Mouse (Mus musculus): Measurements from ENCODE around the gene Lrrc10b. TPM values are rescaled to one million over a fixed set of nuclear protein-coding genes. Genes with fewer than 3 reads are reported as not detected.

Gene Lrrc10b
- polyA plus RNA-seq, 1 experiment from 2014 or later, result 0.67 TPM

DNA sequence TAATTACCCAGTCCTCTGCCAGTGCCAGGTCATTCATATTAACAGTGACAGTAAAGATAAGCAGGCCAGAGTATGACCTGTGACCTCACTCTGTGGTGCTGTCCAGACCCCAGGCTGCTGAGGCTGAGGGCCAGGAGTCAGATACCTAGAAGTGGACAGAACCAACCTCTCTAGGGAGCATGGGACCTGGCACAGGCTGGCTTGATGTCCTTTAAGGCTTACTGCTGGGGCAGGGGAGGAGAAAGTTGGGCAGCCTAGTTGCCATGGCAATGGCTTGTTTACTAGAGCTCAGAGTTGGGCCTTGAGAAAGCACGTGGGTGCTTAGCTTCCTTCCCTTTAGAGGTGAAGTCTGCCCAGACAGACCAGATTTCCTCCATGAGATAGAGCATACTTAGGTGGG, 20.5 kb downstream of the Lrrc10b start:
- H3K4me2 ChIP-seq, result no peak overlapping the region
- H3K9ac ChIP-seq, result no peak overlapping the region
- no peak for ATAC-seq (ENCODE audit: low read depth)
- H3K9me3 ChIP-seq, result no peaks in the 10 kb centered on the region
- no peak overlapping the region for H3K4me3 ChIP-seq
- no peaks in the 10 kb centered on the region for H3K4me1 ChIP-seq (replicated peaks)
- no peaks in the 10 kb centered on the region for H3K27me3 ChIP-seq
- WGBS, result 45% methylated on average over 1 of the region's 1 CpGs
- H3K36me3 ChIP-seq, result peaks cover 21% of the 10 kb centered on the region
- no peak overlapping the region for H3K27ac ChIP-seq (replicated peaks)

DNA sequence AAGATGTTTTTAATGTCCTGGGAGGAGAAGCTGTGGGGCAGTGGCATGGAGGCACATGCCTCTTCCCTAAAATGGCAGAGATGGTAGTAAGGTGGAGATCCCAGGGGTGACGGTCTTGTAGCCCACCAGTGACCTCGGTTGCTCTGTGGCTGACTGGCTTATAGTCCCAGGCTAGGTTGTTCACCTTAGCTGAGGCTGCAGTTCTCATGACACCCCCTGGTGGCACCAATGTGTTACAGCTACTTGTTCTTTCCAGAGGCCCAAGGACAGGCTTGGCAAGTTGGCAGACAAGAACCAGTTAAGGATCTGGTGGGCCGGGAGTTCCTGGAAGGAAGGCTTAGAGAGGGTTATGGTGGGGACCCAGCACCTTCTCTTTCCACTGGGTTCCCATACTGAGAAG, 21.4 kb downstream of the Lrrc10b start:
- WGBS, result 32% methylated on average over 3 of the region's 3 CpGs
- no peaks in the 10 kb centered on the region for H3K9me3 ChIP-seq
- no peaks in the 10 kb centered on the region for H3K4me1 ChIP-seq (replicated peaks)
- H3K4me3 ChIP-seq, result no peak overlapping the region
- H3K36me3 ChIP-seq, result peaks cover 19% of the 10 kb centered on the region
- ATAC-seq (ENCODE audit: low read depth), result peak; percentile 32; the same call in 1 of the 2 replicates
- no peak overlapping the region for H3K4me2 ChIP-seq
- H3K27me3 ChIP-seq, result no peaks in the 10 kb centered on the region
- no peak overlapping the region for H3K27ac ChIP-seq (replicated peaks)
- H3K9ac ChIP-seq, result no peak overlapping the region

DNA sequence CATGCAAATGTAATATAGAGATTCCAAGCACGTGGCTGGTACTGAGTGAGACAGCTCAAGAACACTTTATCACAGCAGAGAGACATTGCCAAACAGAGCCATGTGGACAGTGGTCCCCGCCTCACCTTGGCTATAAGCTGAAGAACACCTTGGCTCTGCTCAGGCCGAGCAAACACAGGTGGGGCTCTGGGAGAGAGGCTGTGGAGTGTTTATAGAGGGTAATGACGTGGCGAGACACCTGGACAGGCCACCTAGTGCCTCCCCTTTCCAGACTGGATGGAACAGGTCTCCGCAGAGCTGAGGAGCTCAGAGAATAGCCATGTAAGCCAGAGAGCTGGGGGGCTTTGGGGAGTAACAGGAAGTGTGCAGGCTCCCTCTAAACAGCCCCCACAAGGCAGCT, 22.3 kb downstream of the Lrrc10b start:
- Histone ChIP-seq H3K27me3 (no peaks in the 10 kb centered on the region), H3K9ac (no peak overlapping the region), H3K36me3 (peaks cover 9% of the 10 kb centered on the region), H3K9me3 (no peaks in the 10 kb centered on the region), H3K27ac (replicated peaks) (no peak overlapping the region), H3K4me2 (no peak overlapping the region), H3K4me1 (replicated peaks) (peaks cover 7% of the 10 kb centered on the region), H3K4me3 (no peak overlapping the region)
- ATAC-seq (ENCODE audit: low read depth), result no peak
- WGBS, result 72% methylated on average over 6 of the region's 6 CpGs

DNA sequence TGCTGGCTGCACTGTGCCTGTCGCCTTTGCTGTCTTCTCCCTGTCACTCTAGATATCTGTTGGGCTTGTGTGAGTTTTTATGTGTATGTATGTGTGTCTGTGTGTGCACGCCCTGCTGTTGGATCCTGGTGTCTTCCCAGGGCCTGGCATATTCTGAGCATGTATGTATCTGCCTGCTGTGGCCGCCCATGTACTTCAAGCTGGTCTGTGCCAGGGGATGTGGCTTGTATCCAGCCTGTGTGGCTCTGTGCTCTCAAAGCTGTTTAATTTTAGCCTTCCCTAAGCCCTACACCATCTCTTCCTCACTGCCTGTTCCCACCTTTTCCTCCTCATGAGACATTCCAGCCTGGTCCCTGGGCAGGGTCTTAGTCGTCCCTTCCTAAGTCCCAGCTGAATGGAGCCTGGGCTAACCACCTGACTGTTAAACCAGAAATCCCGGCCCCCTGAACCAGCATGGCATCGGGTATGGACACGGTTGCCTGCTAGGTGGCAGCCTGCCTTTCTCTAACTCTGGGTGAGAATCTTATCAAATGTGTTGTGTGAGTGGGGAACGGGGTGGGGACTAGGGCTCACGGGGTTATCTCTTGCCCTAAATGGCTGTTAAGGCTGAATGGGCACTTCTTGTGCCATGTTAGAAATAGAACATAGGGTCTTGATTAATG, 23.3 kb downstream of the Lrrc10b start:
- 81% methylated on average over 9 of the region's 9 CpGs for WGBS
- ATAC-seq (ENCODE audit: low read depth), result no peak
- H3K9me3 ChIP-seq, result no peaks in the 10 kb centered on the region

DNA sequence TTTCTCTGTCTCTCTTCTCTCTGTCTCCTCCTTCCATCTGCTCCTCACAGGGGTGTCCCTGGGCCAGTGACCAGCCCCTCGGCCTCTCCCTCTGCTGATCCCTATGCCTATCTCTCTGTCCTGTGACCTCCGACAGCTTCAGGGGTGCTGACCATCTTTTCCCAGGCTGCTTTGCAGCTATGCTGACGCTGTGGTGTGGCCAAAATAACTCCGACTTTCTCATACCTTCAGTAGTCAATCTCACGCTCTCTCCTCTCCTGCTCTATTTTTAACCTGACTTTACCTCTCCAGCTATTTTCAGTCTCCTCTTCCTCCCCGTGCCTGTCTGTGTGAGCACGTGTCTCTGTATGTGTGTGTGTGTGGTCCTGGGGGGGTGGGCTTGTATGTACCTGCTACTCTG, 24.0 kb downstream of the Lrrc10b start:
- no peak for ATAC-seq (ENCODE audit: low read depth)
- Histone ChIP-seq H3K9me3 (no peaks in the 10 kb centered on the region), H3K36me3 (no peaks in the 10 kb centered on the region), H3K4me2 (no peak overlapping the region), H3K9ac (no peak overlapping the region), H3K27ac (replicated peaks) (no peak overlapping the region), H3K27me3 (peaks cover 4% of the 10 kb centered on the region), H3K4me1 (replicated peaks) (peaks cover 15% of the 10 kb centered on the region), H3K4me3 (no peak overlapping the region)
- WGBS, result 89% methylated on average over 7 of the region's 7 CpGs

More for the DNA sequence above, 23.3 kb downstream of the Lrrc10b start:
- Histone ChIP-seq H3K27me3 (peaks cover 4% of the 10 kb centered on the region), H3K4me2 (no peak overlapping the region), H3K27ac (replicated peaks) (no peak overlapping the region), H3K36me3 (peaks cover under 1% of the 10 kb centered on the region; the same call in 1 of the 2 replicates), H3K4me3 (no peak overlapping the region), H3K9ac (no peak overlapping the region), H3K4me1 (replicated peaks) (peaks cover 12% of the 10 kb centered on the region)

DNA sequence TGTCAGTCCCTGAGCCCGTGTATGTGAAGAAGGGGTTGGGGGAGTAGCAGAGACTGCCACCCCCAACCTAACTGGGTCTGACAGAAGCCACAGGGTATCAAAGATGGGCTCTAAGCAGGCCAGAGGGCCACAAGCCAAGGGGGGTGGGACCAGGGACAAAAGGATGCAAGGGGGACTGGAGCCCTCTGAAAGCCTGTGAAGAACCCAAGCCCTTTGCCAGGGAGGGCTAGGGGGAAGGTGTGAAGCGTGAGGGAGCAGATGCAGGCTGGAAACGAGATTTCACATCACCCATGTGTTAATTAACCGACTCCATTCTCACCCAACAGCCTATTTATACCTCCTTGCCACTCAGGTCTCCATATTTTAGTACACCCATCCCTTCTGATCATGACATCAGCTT, 25.4 kb downstream of the Lrrc10b start:
- peaks cover 4% of the 10 kb centered on the region for H3K27me3 ChIP-seq
- H3K4me3 ChIP-seq, result no peak overlapping the region
- no peak for ATAC-seq (ENCODE audit: low read depth)
- no peaks in the 10 kb centered on the region for H3K36me3 ChIP-seq
- 52% methylated on average over 4 of the region's 4 CpGs for WGBS
- H3K27ac ChIP-seq (replicated peaks), result no peak overlapping the region
- no peak overlapping the region for H3K9ac ChIP-seq
- no peak overlapping the region for H3K4me2 ChIP-seq
- no peaks in the 10 kb centered on the region for H3K9me3 ChIP-seq
- peaks cover 28% of the 10 kb centered on the region for H3K4me1 ChIP-seq (replicated peaks)

DNA sequence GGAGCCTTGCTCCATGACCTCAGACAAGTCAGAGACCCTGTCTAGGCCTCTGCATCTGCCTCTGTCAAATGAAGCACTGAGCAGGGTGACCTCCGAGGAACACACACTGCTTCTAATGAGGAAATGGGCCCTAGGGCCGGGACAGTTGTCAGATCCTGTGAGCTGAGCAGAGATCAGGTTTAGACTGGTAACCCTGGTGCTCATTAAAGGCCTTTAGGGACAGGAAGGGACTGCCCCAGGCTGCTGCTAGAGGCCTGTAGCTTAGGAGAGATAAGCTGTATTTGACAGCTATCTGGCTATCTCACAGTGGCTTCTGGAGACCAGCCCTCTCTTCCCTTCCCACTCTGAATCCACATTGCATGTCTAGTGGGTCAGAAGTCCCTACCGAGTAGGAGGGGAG, 25.9 kb downstream of the Lrrc10b start:
- Histone ChIP-seq H3K9ac (no peak overlapping the region), H3K9me3 (no peaks in the 10 kb centered on the region), H3K36me3 (no peaks in the 10 kb centered on the region), H3K4me3 (no peak overlapping the region), H3K27ac (replicated peaks) (no peak overlapping the region), H3K27me3 (peaks cover 4% of the 10 kb centered on the region), H3K4me2 (no peak overlapping the region), H3K4me1 (replicated peaks) (peaks cover 33% of the 10 kb centered on the region)
- ATAC-seq (ENCODE audit: low read depth), result no peak
- WGBS, result 62% methylated on average over 3 of the region's 3 CpGs

DNA sequence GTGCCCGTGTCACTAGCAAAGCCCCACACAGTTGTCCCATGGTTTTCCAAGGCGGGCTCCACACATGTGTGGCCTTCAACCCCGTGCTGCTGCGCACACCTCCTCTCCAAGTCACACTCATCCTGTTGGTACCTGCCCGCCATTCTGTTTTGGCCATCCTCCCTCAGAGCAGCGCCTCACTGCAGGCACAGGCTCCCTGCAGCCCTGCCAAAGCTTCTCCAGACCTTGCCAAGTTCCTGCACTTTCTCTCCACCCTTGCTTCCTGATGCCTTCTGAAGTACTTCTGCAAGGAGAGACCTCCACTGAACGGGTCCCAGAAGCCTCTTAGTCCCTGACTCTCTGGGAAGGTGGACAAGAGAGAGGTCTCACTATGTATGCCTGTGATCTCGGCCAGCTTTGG, 27.9 kb downstream of the Lrrc10b start:
- no peaks in the 10 kb centered on the region for H3K9me3 ChIP-seq
- H3K4me3 ChIP-seq, result no peak overlapping the region
- no peak overlapping the region for H3K27ac ChIP-seq (replicated peaks)
- H3K4me1 ChIP-seq (replicated peaks), result peaks cover 53% of the 10 kb centered on the region
- no peak overlapping the region for H3K4me2 ChIP-seq
- ATAC-seq (ENCODE audit: low read depth), result no peak
- 91% methylated on average over 8 of the region's 8 CpGs for WGBS
- no peaks in the 10 kb centered on the region for H3K36me3 ChIP-seq
- no peak overlapping the region for H3K9ac ChIP-seq
- peaks cover 4% of the 10 kb centered on the region for H3K27me3 ChIP-seq

DNA sequence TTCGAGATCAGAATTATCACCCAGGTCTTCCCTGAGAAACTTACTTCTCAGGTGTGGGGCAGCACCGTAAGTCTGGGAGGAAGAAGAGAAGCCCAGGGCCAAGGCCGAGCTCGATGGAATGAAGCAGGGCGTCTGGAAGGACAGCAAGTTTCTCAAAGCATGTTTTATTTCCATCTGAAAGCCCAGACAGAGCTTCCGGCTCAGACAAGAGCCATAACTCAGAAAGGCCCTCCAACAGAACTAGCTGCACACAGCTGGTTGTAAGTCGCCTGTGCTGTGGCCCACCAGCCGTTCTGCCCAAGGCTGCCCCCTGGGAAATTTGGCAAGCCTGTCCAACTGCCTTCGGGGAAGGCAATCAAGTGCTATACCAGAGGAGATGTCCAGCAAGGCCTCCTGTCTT, 29.8 kb downstream of the Lrrc10b start:
- Histone ChIP-seq H3K27me3 (peaks cover 18% of the 10 kb centered on the region), H3K9me3 (no peaks in the 10 kb centered on the region), H3K4me3 (no peak overlapping the region), H3K9ac (0 out of 2 replicates have a peak overlapping the region, but pooled peaks have one; percentile 22), H3K4me2 (no peak overlapping the region), H3K27ac (replicated peaks) (0 out of 2 replicates have a peak overlapping the region, but pooled peaks have one; percentile 4), H3K36me3 (no peaks in the 10 kb centered on the region), H3K4me1 (replicated peaks) (peaks cover 62% of the 10 kb centered on the region)
- 44% methylated on average over 9 of the region's 9 CpGs for WGBS
- ATAC-seq (ENCODE audit: low read depth), result no peak

DNA sequence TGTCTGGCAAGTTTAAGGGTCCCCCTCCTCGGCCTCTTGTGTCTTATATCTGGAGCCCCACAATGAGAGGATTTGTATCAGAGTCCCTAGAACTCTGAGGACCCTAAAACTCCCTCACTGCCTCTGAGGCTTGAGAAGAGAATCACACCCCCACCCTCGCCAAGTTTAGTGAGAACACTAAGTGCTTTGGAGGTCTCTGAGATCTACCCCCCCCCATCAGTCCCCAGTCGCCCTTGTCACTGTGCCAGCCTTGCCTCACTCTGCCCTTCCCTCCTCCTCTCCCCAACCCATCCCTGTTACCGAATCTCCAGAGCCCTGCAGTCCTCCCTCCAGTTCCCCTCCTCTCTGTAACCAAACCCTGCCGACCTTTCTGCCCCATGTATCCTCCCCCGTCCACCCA, 30.5 kb downstream of the Lrrc10b start:
- H3K4me1 ChIP-seq (replicated peaks), result peaks cover 68% of the 10 kb centered on the region
- ATAC-seq (ENCODE audit: low read depth), result no peak
- H3K4me3 ChIP-seq, result no peak overlapping the region
- peaks cover 18% of the 10 kb centered on the region for H3K27me3 ChIP-seq
- H3K36me3 ChIP-seq, result no peaks in the 10 kb centered on the region
- 0 out of 2 replicates have a peak overlapping the region, but pooled peaks have one; percentile 42 for H3K27ac ChIP-seq (replicated peaks)
- WGBS, result 50% methylated on average over 6 of the region's 6 CpGs
- H3K9me3 ChIP-seq, result no peaks in the 10 kb centered on the region
- no peak overlapping the region for H3K4me2 ChIP-seq
- no peak overlapping the region for H3K9ac ChIP-seq

DNA sequence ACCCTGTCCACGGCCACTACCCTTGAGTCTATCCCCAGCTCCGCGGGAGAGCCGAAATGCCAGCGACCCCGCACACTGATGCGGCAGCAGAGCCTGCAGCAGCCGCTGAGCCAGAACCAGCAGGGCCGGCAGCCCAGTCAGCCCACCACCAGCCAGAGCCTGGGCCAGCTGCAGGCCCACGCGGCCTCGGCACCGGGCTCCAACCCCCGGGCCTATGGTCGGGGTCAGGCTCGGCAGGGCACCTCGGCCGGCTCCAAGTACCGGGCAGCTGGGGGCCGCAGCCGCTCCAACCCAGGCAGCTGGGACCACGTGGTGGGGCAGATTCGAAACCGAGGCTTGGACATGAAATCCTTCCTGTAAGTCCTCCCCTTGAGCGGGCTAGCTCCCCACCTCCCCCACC, 31.0 kb downstream of the Lrrc10b start:
- Histone ChIP-seq H3K4me1 (replicated peaks) (peaks cover 73% of the 10 kb centered on the region), H3K27ac (replicated peaks) (peak overlapping the region; percentile 42; the same call in 1 of the 2 replicates), H3K9me3 (no peaks in the 10 kb centered on the region), H3K36me3 (no peaks in the 10 kb centered on the region), H3K4me2 (no peak overlapping the region), H3K27me3 (peaks cover 21% of the 10 kb centered on the region), H3K9ac (peak overlapping the region; percentile 45; the same call in 1 of the 2 replicates), H3K4me3 (no peak overlapping the region)
- 33% methylated on average over 24 of the region's 25 CpGs for WGBS
- no peak for ATAC-seq (ENCODE audit: low read depth)

DNA sequence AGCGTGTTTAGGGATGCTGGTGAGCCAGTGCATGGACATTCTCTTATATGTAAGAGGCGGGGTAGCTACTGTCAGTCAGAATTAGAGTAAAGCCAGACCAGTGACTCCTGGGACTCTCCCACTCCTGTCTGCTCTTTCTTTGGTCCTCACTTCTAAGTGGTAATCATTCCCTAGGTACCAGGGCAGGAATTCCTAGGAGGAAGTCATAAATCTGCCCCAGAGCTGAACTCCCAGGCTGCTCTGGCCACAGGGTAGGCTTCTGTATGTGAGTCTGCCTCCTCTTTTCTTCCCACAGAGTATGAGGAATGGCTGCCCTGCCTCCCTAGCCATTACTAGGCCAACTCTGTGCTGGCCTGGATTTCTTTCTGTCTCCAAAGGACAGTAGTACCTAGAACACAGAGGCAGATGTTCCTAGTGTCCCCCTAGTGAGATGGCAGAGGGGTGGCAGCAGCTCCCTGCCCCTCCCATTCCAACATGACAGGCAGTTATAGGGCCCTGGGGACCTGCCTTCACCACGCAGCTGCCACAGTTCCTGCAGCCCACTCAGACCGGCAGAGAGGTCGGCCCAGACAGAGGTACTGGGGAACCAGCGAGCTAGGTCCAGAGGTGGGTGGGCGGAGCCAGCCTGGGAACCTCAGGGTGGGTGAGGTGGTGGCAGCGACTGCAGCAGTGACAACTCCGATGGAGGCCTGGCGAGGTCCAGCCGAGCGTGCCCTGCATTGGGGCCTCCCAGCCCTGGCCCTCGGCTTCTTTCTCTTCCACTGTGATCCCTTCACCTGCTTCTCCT, 31.6 kb downstream of the Lrrc10b start:
- Histone ChIP-seq H3K9me3 (no peaks in the 10 kb centered on the region), H3K27me3 (peaks cover 22% of the 10 kb centered on the region), H3K4me2 (no peak overlapping the region), H3K4me1 (replicated peaks) (peaks cover 74% of the 10 kb centered on the region), H3K9ac (peak overlapping the region; percentile 45; the same call in 1 of the 2 replicates), H3K27ac (replicated peaks) (peak overlapping the region; percentile 42; the same call in 1 of the 2 replicates), H3K36me3 (no peaks in the 10 kb centered on the region), H3K4me3 (no peak overlapping the region)
- no peak; the same call in 1 of the 2 replicates for ATAC-seq (ENCODE audit: low read depth)
- WGBS, result 32% methylated on average over 13 of the region's 13 CpGs

All from neural tube, embryonic 13.5 days (tissue).